Mouse (Mus musculus): ENCODE results near the gene Prdm16.

DNA sequence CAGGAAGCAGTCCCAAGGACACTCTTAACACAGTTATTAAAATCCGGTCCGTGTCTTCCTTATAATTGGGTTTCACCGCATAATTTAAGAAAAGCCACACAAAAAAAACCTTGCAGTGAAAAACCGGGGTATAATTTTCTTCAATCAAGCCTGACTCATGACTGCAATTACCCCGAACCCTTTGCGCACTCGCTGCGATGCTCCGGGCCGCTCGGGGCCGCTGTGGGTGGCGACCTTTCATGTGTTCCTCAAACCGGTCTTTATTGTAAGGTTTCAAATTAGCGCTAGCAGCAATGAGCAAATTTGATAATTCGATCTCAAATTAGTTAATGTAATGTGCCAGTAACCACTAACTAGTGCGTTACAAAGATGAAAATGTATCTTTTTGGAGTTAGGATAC, 215.9 kb downstream of the Prdm16 start:
- no peak for TF ChIP-seq CTCF (IDR thresholded peaks at IDR 0.05; ENCODE audit: control insufficient read depth, insufficient read depth, insufficient read length)
- no peak for TF ChIP-seq MYOG (IDR thresholded peaks at IDR 0.05; ENCODE audit: control insufficient read depth, extremely low read depth, insufficient read length)
- TF ChIP-seq USF1 (IDR thresholded peaks at IDR 0.05; ENCODE audit: low read depth) = no peak
- no peak for TF ChIP-seq CEBPB (IDR thresholded peaks at IDR 0.05; ENCODE audit: low read depth)
- TF ChIP-seq MAX (IDR thresholded peaks at IDR 0.05) = no peak
- TF ChIP-seq MYOD1 (IDR thresholded peaks at IDR 0.05; ENCODE audit: control insufficient read depth, insufficient read length, low read depth) = no peak
- TF ChIP-seq FOSL1 (IDR thresholded peaks at IDR 0.05; ENCODE audit: insufficient read depth, low read length, poor library complexity, severe bottlenecking) = no peak

Measured in C2C12 (cell line).